9 mouse cellular contexts compared by ENCODE assay signal in genomic region chr5:30461821-30462220, GRCm38 (mm10). TPM values are rescaled to one million over a fixed set of nuclear protein-coding genes. Genes with fewer than 3 reads are reported as not detected.
DNase-seq lines count a peak whose midpoint lies in the region; ATAC-seq lines count a peak whose summit lies in the region.
"Had no signal": no experiment of that assay in that cellular context is flagged by ENCODE, and none has a peak within 500 bp of the region (broad histone marks: within the 10 kb centered on the region; RNA-seq: fewer than 3 reads in every experiment).

Gene Otof (minus strand): TSS chr5:30461932.

- H3K27ac ChIP-seq in embryonic facial prominence, embryonic 13.5 days: no peak within 1 kb of the TSS
- H3K27ac ChIP-seq in hindbrain, embryonic 11.5 days (ENCODE audit: low read depth, low read length): no peak within 1 kb of the TSS
- no peak within 1 kb of the TSS; the same call in 1 of the 2 replicates for H3K27ac ChIP-seq in limb, embryonic 12.5 days
- H3K27ac ChIP-seq: liver, embryonic 14.5 days had no signal

- no peak within 1 kb of the TSS for H3K4me3 ChIP-seq in embryonic facial prominence, embryonic 13.5 days
- no peak within 1 kb of the TSS for H3K4me3 ChIP-seq in hindbrain, embryonic 11.5 days (ENCODE audit: low read depth, low read length)
- H3K4me3 ChIP-seq in limb, embryonic 12.5 days (replicated peaks): no peak within 1 kb of the TSS

- H3K36me3 ChIP-seq in embryonic facial prominence, embryonic 13.5 days: no peaks in the 10 kb centered on the region
- no peaks in the 10 kb centered on the region for H3K36me3 ChIP-seq in hindbrain, embryonic 11.5 days (ENCODE audit: control insufficient read depth, insufficient read depth, low read length)
- no peaks in the 10 kb centered on the region for H3K36me3 ChIP-seq in limb, embryonic 12.5 days

- peaks cover 30% of the 10 kb centered on the region for H3K4me1 ChIP-seq in embryonic facial prominence, embryonic 13.5 days
- 0 out of 2 replicates have a peak, but pooled peaks cover 5% of the 10 kb centered on the region for H3K4me1 ChIP-seq in hindbrain, embryonic 11.5 days (replicated peaks; ENCODE audit: control insufficient read depth, insufficient read depth, low read length)
- peaks cover 31% of the 10 kb centered on the region for H3K4me1 ChIP-seq in limb, embryonic 12.5 days (replicated peaks)

- ATAC-seq in embryonic facial prominence, embryonic 13.5 days (ENCODE audit: insufficient number of reproducible peaks, insufficient read depth, low FRiP score, low TSS enrichment, low read depth): peak; percentile 56; the same call in 1 of the 2 replicates
- ATAC-seq in hindbrain, embryonic 11.5 days (ENCODE audit: low FRiP score): peak; percentile 30; the same call in 1 of the 2 replicates
- peak; percentile 18; the same call in 1 of the 2 replicates for ATAC-seq in limb, embryonic 12.5 days (ENCODE audit: insufficient number of reproducible peaks, insufficient read depth, low FRiP score, low TSS enrichment, low read depth)

- DNase-seq in ovary, postnatal 36 days (ENCODE audit: low spot score): peak; percentile 26
- DNase-seq in ovary, postnatal 10 days (ENCODE audit: low spot score): no peak
- DNase-seq in hindbrain, embryonic 11.5 days (ENCODE audit: low spot score): peak; percentile 54
- DNase-seq in right cerebral cortex, postnatal 10 days (ENCODE audit: low spot score in 2 of 2): peak; percentile 85 to 90
- DNase-seq in urinary bladder, adult 18-20 months (ENCODE audit: low spot score in 2 of 2): no peak
- no peak for DNase-seq in thymus, postnatal 14 days

- H3K27me3 ChIP-seq in embryonic facial prominence, embryonic 13.5 days: peaks cover 44% of the 10 kb centered on the region
- H3K27me3 ChIP-seq in hindbrain, embryonic 11.5 days (ENCODE audit: control insufficient read depth, insufficient read depth, low read length): no peaks in the 10 kb centered on the region
- peaks cover 54% of the 10 kb centered on the region for H3K27me3 ChIP-seq in limb, embryonic 12.5 days

- peak within 1 kb of the TSS; percentile 51; the same call in 1 of the 2 replicates for H3K9ac ChIP-seq in embryonic facial prominence, embryonic 13.5 days
- no peak within 1 kb of the TSS for H3K9ac ChIP-seq in hindbrain, embryonic 11.5 days (ENCODE audit: low read depth, low read length)
- H3K9ac ChIP-seq in limb, embryonic 12.5 days (replicated peaks): no peak within 1 kb of the TSS
- H3K9ac ChIP-seq: liver, embryonic 14.5 days had no signal

- WGBS in embryonic facial prominence, embryonic 13.5 days: 20% methylated on average over 12 of the region's 12 CpGs
- 41% methylated on average over 12 of the region's 12 CpGs for WGBS in hindbrain, embryonic 11.5 days
- 22% methylated on average over 12 of the region's 12 CpGs for WGBS in limb, embryonic 12.5 days

- H3K4me2 ChIP-seq in embryonic facial prominence, embryonic 13.5 days: peak within 1 kb of the TSS; percentile 43
- H3K4me2 ChIP-seq in hindbrain, embryonic 11.5 days (replicated peaks; ENCODE audit: low read depth, low read length): no peak within 1 kb of the TSS
- H3K4me2 ChIP-seq in limb, embryonic 12.5 days: peak within 1 kb of the TSS; percentile 16; the same call in 1 of the 2 replicates

- H3K9me3 ChIP-seq in embryonic facial prominence, embryonic 13.5 days: no peaks in the 10 kb centered on the region
- no peaks in the 10 kb centered on the region for H3K9me3 ChIP-seq in hindbrain, embryonic 11.5 days (ENCODE audit: control insufficient read depth, low read length)
- no peaks in the 10 kb centered on the region for H3K9me3 ChIP-seq in limb, embryonic 12.5 days

RNA-seq across cellular contexts. Expression of gene Otof, which starts in this region (rescaled TPM):
- polyA plus RNA-seq in embryonic facial prominence, embryonic 13.5 days (2015; fragmentation: Nextera tagmentation; extraction: Ambion mirVana): 0.94 and 1.1 TPM in 2 replicates
- polyA plus RNA-seq in hindbrain, embryonic 11.5 days (2014; fragmentation: Nextera tagmentation; extraction: Ambion mirVana): 0.12 and 0.17 TPM in 2 replicates
- 0.24 and 0.40 TPM in 2 replicates for polyA plus RNA-seq in limb, embryonic 12.5 days (2016; fragmentation: Nextera tagmentation; extraction: Ambion mirVana)

Comparison
In these comparisons a context has a peak if more than half of its experiments do, and no peak if none do; other contexts are left out.
1. DNase-seq: peak in ovary, postnatal 36 days (single experiment) and right cerebral cortex, postnatal 10 days (2 of 2); none in ovary, postnatal 10 days (single experiment), urinary bladder, adult 18-20 months (0 of 2) and thymus, postnatal 14 days (single experiment).
2. Peak in DNase-seq and ATAC-seq in hindbrain, embryonic 11.5 days; RNA of the gene not detected or under 1 TPM.
3. Peak in ATAC-seq and H3K4me2 ChIP-seq in limb, embryonic 12.5 days; RNA of the gene not detected or under 1 TPM.
4. Peak in every context shown above with its lines, with median percentiles within 50 percentile points of each other: ATAC-seq.